Mouse (Mus musculus): Measurements from ENCODE around the gene 1700015G11Rik.

- TF ChIP-seq CTCF (IDR thresholded peaks at IDR 0.05; ENCODE audit: borderline replicate concordance, insufficient read depth, low read length) (no peak), POLR2A (IDR thresholded peaks at IDR 0.05; ENCODE audit: low read depth, low read length) (no peak)
These were observed 50.8 kb downstream of the 1700015G11Rik start for GRCm38 (mm10) chr7:51964681-51965080.
